Mouse (Mus musculus) limb, embryonic 14.5 days (tissue): ENCODE data around the gene Epb41l1. TPM values are rescaled to one million over a fixed set of nuclear protein-coding genes. Genes with fewer than 3 reads are reported as not detected.
A peak's percentile ranks its signal among the peaks of the same experiment; 100 is the strongest.

Experiments used
- ATAC-seq: fragments of 200-750 bp; cut with Nextera tagmentation; 2 replicates; pipeline ENCODE4 v1.8.0; 2017; ENCODE audit warnings: low read depth, moderate number of reproducible peaks, moderate TSS enrichment; ENCODE audit not compliant: low FRiP score
- DNase-seq: peaks from one replicate; pipeline ENCODE4 v3.0.0-alpha.2; 2015; ENCODE audit warnings: low spot score
- H3K27ac ChIP-seq: fragments of 300-500 bp; sonication (generic); replicated peaks from 2 replicates; pipeline ENCODE4 v1.5.1; 2014; ENCODE audit warnings: low read depth, mild to moderate bottlenecking, low read length, moderate library complexity, mixed read lengths
- H3K27me3 ChIP-seq: fragments of 300-500 bp; sonication (generic); 2 replicates; pipeline ENCODE4 v1.6.1; 2014; ENCODE audit warnings: low read length, mixed read lengths; ENCODE audit not compliant: control insufficient read depth, insufficient read depth
- H3K36me3 ChIP-seq: fragments of 300-500 bp; sonication (generic); 2 replicates; pipeline ENCODE4 v1.6.1; 2014; ENCODE audit warnings: mild to moderate bottlenecking, low read length, moderate library complexity, mixed read lengths; ENCODE audit not compliant: control insufficient read depth, insufficient read depth
- H3K4me1 ChIP-seq: fragments of 300-500 bp; sonication (generic); 2 replicates; pipeline ENCODE4 v1.6.1; 2014; ENCODE audit warnings: antibody characterized with exemption, low read length, mixed read lengths; ENCODE audit not compliant: control insufficient read depth, insufficient read depth
- H3K4me2 ChIP-seq: fragments of 300-500 bp; sonication (generic); replicated peaks from 2 replicates; pipeline ENCODE4 v1.6.1; 2014; ENCODE audit warnings: low read depth, mild to moderate bottlenecking, low read length, moderate library complexity; ENCODE audit not compliant: severe bottlenecking
- H3K4me3 ChIP-seq: fragments of 300-500 bp; sonication (generic); replicated peaks from 2 replicates; pipeline ENCODE4 v1.5.1; 2014; ENCODE audit warnings: low read length
- H3K9ac ChIP-seq: fragments of 300-500 bp; sonication (generic); 2 replicates; pipeline ENCODE4 v1.6.1; 2014; ENCODE audit warnings: mild to moderate bottlenecking, low read depth, low read length, moderate library complexity; ENCODE audit not compliant: severe bottlenecking
- H3K9me3 ChIP-seq: fragments of 300-500 bp; sonication (generic); 2 replicates; pipeline ENCODE4 v1.6.1; 2016; ENCODE audit warnings: low read length; ENCODE audit not compliant: control insufficient read depth
- POLR2A ChIP-seq: fragments of 200-500 bp; IDR thresholded peaks from 2 replicates; pipeline ENCODE4 v1.8.0; 2012; ENCODE audit warnings: inconsistent platforms, mild to moderate bottlenecking, moderate library complexity, borderline replicate concordance; ENCODE audit not compliant: insufficient read depth, insufficient read length; ENCODE audit errors: extremely low read depth
- WGBS: fragments of 180-500 bp; shearing (Covaris S2); extraction: QIAGEN DNeasy Blood & Tissue Kit; methylation state at CpG from one replicate; pipeline ENCODE4 v1.1.7; 2014; 5-methylcytosine and 5-hydroxymethylcytosine counted together
- polyA plus RNA-seq, 2 experiments: library from polyadenylated mRNA; depleted of rRNA in 1 of 2; stranded (reverse) in 1 of 2; unstranded in 1 of 2; fragments of >200 nt; fragmentation: Nextera tagmentation in 1 of 2; extraction: Ambion mirVana in 1 of 2; gene quantifications; 2 replicates each; pipeline versions ENCODE4 v1.2.1 to v1.2.3; 2012 to 2014

Epb41l1 gene
- polyA plus RNA-seq, 2 experiments = 5.0 to 37.0 TPM

DNA sequence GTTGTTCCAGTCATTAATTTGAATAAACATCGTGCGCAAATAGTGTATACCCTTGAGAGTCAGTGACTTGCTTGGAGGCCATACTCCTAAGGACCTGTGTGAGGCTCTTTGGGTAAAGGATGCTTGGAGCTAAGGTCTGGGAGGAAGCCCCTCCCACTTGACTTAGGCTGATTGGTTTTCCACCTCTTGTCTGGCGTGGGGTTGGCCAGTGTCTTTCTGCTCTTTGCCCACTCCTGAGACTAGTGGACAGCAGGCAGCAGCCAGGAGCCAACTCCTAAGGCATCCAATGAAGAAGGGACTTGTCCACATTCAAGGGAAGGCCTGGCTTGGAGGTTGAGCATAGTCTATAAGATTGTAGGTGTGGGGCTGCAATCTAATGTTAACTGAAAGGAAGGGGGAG is 53.4 kb downstream of the Epb41l1 start:
- Histone ChIP-seq H3K4me1 (peaks cover 23% of the 10 kb centered on the region), H3K27ac (no peak overlapping the region), H3K9ac (no peak overlapping the region), H3K4me3 (no peak overlapping the region), H3K9me3 (no peaks in the 10 kb centered on the region), H3K36me3 (no peaks in the 10 kb centered on the region), H3K4me2 (no peak overlapping the region), H3K27me3 (no peaks in the 10 kb centered on the region)
- WGBS = 52% methylated on average over 3 of the region's 3 CpGs
- DNase-seq = no peak
- no peak for ATAC-seq
- no peak for TF ChIP-seq POLR2A

DNA sequence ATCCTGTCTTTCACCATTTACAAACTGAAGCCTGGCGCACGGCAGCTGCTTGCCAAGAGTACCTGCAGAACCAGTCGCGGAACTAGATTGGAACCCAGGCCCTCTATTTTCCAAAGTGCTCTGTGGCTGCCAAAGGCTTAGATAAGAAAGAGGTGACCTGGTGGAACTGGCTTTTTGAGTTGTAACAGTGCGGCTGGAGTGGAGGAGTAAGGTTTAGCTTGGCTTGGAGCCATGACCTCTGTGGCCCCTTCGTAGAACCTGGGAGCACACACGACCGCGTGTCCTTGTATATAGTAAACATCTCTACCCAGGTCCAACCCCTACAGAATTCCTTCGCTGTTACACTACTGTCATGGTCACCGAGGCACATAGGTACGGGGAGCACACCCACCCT is 54.2 kb downstream of the Epb41l1 start:
- Histone ChIP-seq H3K4me1 (peaks cover 23% of the 10 kb centered on the region), H3K4me2 (peak overlapping the region; percentile 87), H3K9me3 (no peaks in the 10 kb centered on the region), H3K27ac (0 out of 2 replicates have a peak overlapping the region, but pooled peaks have one; percentile 83), H3K4me3 (peak overlapping the region; percentile 70), H3K27me3 (no peaks in the 10 kb centered on the region), H3K9ac (peak overlapping the region; percentile 86), H3K36me3 (no peaks in the 10 kb centered on the region)
- 25% methylated on average over 12 of the region's 12 CpGs for WGBS
- TF ChIP-seq POLR2A = no peak
- DNase-seq = peak; percentile 36
- no peak for ATAC-seq

GRCm38 (mm10) chr2:156475285-156476110 is 54.8 kb downstream of the Epb41l1 start:
- ATAC-seq = peak; percentile 82

GRCm38 (mm10) chr2:156476111-156476747 is 55.5 kb downstream of the Epb41l1 start:
- DNase-seq = no peak
- peak overlapping the region; percentile 83 for H3K27ac ChIP-seq

More at GRCm38 (mm10) chr2:156475285-156476110, 54.8 kb downstream of the Epb41l1 start:
- Histone ChIP-seq H3K36me3 (no peaks in the 10 kb centered on the region), H3K9ac (peak overlapping the region; percentile 86), H3K4me3 (peak overlapping the region; percentile 70), H3K9me3 (no peaks in the 10 kb centered on the region), H3K27me3 (no peaks in the 10 kb centered on the region), H3K4me1 (peaks cover 23% of the 10 kb centered on the region), H3K4me2 (peak overlapping the region; percentile 87), H3K27ac (peak overlapping the region; percentile 83)
- DNase-seq = peak; percentile 77
- 2% methylated on average over 55 of the region's 80 CpGs for WGBS
- 0 out of 2 replicates have a peak, but pooled peaks have one; percentile 72 for TF ChIP-seq POLR2A

DNA sequence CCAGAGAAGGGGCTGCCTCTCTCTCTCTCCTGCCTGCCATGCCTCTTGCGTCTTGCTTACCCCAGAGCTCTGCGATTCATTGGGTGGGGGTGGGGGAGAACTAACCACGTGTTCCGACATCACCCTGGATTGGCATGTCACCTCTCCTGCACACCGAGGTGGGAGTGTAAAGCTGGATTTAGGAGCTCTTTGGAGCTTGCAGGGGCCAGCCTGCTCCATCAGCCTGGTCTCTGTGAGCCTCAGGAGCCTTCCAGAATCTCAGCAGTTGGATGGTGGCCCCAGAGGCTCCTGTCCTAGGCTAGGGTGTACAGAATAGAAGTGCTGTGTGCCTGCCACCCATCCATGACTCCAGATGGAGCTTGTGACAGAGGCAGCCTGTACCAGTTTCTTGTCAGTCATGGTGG is 56.0 kb downstream of the Epb41l1 start:
- H3K27ac ChIP-seq = no peak overlapping the region
- H3K27me3 ChIP-seq = no peaks in the 10 kb centered on the region
- no peak for ATAC-seq
- H3K36me3 ChIP-seq = no peaks in the 10 kb centered on the region
- H3K4me3 ChIP-seq = peak overlapping the region; percentile 70
- H3K9ac ChIP-seq = peak overlapping the region; percentile 86; the same call in 1 of the 2 replicates
- no peak for DNase-seq
- H3K4me1 ChIP-seq = peaks cover 23% of the 10 kb centered on the region
- H3K9me3 ChIP-seq = no peaks in the 10 kb centered on the region
- TF ChIP-seq POLR2A = no peak
- peak overlapping the region; percentile 87 for H3K4me2 ChIP-seq
- WGBS = 27% methylated on average over 5 of the region's 5 CpGs

More at GRCm38 (mm10) chr2:156476111-156476747, 55.5 kb downstream of the Epb41l1 start:
- TF ChIP-seq POLR2A = no peak
- peak overlapping the region; percentile 70 for H3K4me3 ChIP-seq
- H3K4me2 ChIP-seq = peak overlapping the region; percentile 87
- H3K9ac ChIP-seq = peak overlapping the region; percentile 86
- H3K27me3 ChIP-seq = no peaks in the 10 kb centered on the region
- ATAC-seq = no peak
- 17% methylated on average over 8 of the region's 8 CpGs for WGBS
- peaks cover 23% of the 10 kb centered on the region for H3K4me1 ChIP-seq
- H3K36me3 ChIP-seq = no peaks in the 10 kb centered on the region
- no peaks in the 10 kb centered on the region for H3K9me3 ChIP-seq
